Mouse (Mus musculus): ENCODE measurements around the gene Gkn1. TPM values are rescaled to one million over a fixed set of nuclear protein-coding genes. Genes with fewer than 3 reads are reported as not detected.
A peak's percentile ranks its signal among the peaks of the same experiment; 100 is the strongest.

The Gkn1 gene
- polyA plus RNA-seq (2014; fragmentation: Nextera tagmentation; extraction: Ambion mirVana): not detected in 2 replicates

GRCm38 (mm10) chr6:87350829-87351228 lies at the start of gene Gkn1:
TSS of gene Gkn1 (minus strand) at chr6:87350942.
- Histone ChIP-seq H3K27me3 (ENCODE audit: control insufficient read depth, insufficient read depth, low read length) (no peaks in the 10 kb centered on the region), H3K4me2 (ENCODE audit: low read depth, severe bottlenecking) (no peak within 1 kb of the TSS), H3K4me1 (ENCODE audit: control insufficient read depth, insufficient read depth, low read length) (no peaks in the 10 kb centered on the region), H3K36me3 (ENCODE audit: control insufficient read depth, insufficient read depth, low read length) (no peaks in the 10 kb centered on the region), H3K4me3 (ENCODE audit: low read depth, low read length) (no peak within 1 kb of the TSS), H3K9me3 (ENCODE audit: control insufficient read depth, low read length) (no peaks in the 10 kb centered on the region), H3K9ac (ENCODE audit: low read length) (no peak within 1 kb of the TSS), H3K27ac (replicated peaks; ENCODE audit: low read depth, low read length) (no peak within 1 kb of the TSS)
- 91% methylated on average over 8 of the region's 8 CpGs for WGBS
- ATAC-seq (ENCODE audit: insufficient number of reproducible peaks, low FRiP score, low TSS enrichment, low read depth) (no peak), DNase-seq (ENCODE audit: low spot score) (no peak)

GRCm38 (mm10) chr6:87399886-87400566 lies 49.3 kb upstream of the Gkn1 start:
- Histone ChIP-seq H3K9me3 (ENCODE audit: control insufficient read depth, low read length) (no peaks in the 10 kb centered on the region), H3K27me3 (ENCODE audit: control insufficient read depth, insufficient read depth, low read length) (no peaks in the 10 kb centered on the region), H3K4me1 (ENCODE audit: control insufficient read depth, insufficient read depth, low read length) (no peaks in the 10 kb centered on the region), H3K9ac (ENCODE audit: low read length) (no peak overlapping the region), H3K27ac (replicated peaks; ENCODE audit: low read depth, low read length) (no peak overlapping the region), H3K36me3 (ENCODE audit: control insufficient read depth, insufficient read depth, low read length) (no peaks in the 10 kb centered on the region), H3K4me3 (ENCODE audit: low read depth, low read length) (no peak overlapping the region), H3K4me2 (ENCODE audit: low read depth, severe bottlenecking) (no peak overlapping the region)
- no peak for ATAC-seq (ENCODE audit: insufficient number of reproducible peaks, low FRiP score, low TSS enrichment, low read depth)
- no peak for DNase-seq (ENCODE audit: low spot score)
- WGBS: 69% methylated on average over 4 of the region's 4 CpGs

DNA sequence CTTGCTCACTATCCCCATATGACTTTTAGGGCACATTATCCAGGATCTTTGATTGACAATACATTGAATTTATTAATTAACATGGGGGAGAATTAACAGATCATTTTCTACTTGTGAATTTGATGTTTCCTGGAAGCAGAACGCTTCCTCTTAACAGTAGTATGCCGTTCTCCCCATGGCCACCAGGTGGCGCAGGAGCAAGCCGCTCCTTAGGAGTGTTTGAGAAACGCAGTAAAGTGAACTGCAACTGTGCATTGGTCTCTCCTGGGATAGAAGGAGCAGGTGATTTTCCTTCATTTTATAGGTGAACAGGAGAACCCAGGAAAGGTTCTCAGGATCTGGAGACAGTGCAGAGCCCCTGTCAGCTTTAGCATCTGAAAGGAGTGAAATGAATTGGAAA lies 48.4 kb upstream of the Gkn1 start:
- H3K4me3 ChIP-seq (ENCODE audit: low read depth, low read length): no peak overlapping the region
- no peak overlapping the region for H3K4me2 ChIP-seq (ENCODE audit: low read depth, severe bottlenecking)
- no peaks in the 10 kb centered on the region for H3K36me3 ChIP-seq (ENCODE audit: control insufficient read depth, insufficient read depth, low read length)
- no peaks in the 10 kb centered on the region for H3K9me3 ChIP-seq (ENCODE audit: control insufficient read depth, low read length)
- DNase-seq (ENCODE audit: low spot score) (peak; percentile 86), ATAC-seq (ENCODE audit: insufficient number of reproducible peaks, low FRiP score, low TSS enrichment, low read depth) (no peak)
- no peak overlapping the region for H3K9ac ChIP-seq (ENCODE audit: low read length)
- no peak overlapping the region for H3K27ac ChIP-seq (replicated peaks; ENCODE audit: low read depth, low read length)
- no peaks in the 10 kb centered on the region for H3K4me1 ChIP-seq (ENCODE audit: control insufficient read depth, insufficient read depth, low read length)
- WGBS: 3% methylated on average over 5 of the region's 5 CpGs
- no peaks in the 10 kb centered on the region for H3K27me3 ChIP-seq (ENCODE audit: control insufficient read depth, insufficient read depth, low read length)

DNA sequence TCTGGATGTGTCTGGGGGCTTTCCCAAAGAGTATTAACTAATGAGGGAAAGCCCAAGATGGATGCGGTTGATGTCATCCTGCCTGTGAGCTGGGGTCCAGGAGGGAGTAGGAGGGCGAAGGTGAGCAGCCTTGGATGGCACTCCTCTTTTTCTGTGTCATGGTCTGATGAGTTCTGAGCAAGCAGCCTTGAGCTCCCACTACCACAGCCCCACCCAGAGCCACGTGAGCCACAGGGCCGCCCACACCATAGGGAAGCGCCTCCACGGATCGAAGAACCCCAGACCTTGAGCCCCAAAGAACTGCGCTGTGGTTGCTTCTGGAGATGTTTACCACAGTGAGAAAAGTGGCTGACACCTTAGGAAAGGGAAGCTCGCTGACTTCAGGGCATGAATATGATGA lies 44.0 kb upstream of the Gkn1 start:
- Histone ChIP-seq H3K9me3 (ENCODE audit: control insufficient read depth, low read length) (no peaks in the 10 kb centered on the region), H3K4me2 (ENCODE audit: low read depth, severe bottlenecking) (no peak overlapping the region), H3K9ac (ENCODE audit: low read length) (no peak overlapping the region), H3K36me3 (ENCODE audit: control insufficient read depth, insufficient read depth, low read length) (no peaks in the 10 kb centered on the region), H3K4me3 (ENCODE audit: low read depth, low read length) (no peak overlapping the region), H3K4me1 (ENCODE audit: control insufficient read depth, insufficient read depth, low read length) (no peaks in the 10 kb centered on the region), H3K27ac (replicated peaks; ENCODE audit: low read depth, low read length) (no peak overlapping the region), H3K27me3 (ENCODE audit: control insufficient read depth, insufficient read depth, low read length) (no peaks in the 10 kb centered on the region)
- 86% methylated on average over 9 of the region's 9 CpGs for WGBS
- no peak for DNase-seq (ENCODE audit: low spot score)
- no peak for ATAC-seq (ENCODE audit: insufficient number of reproducible peaks, low FRiP score, low TSS enrichment, low read depth)

GRCm38 (mm10) chr6:87393466-87394205 lies 42.9 kb upstream of the Gkn1 start:
- Histone ChIP-seq H3K9ac (ENCODE audit: low read length) (no peak overlapping the region), H3K4me1 (ENCODE audit: control insufficient read depth, insufficient read depth, low read length) (no peaks in the 10 kb centered on the region), H3K4me3 (ENCODE audit: low read depth, low read length) (no peak overlapping the region), H3K9me3 (ENCODE audit: control insufficient read depth, low read length) (no peaks in the 10 kb centered on the region), H3K36me3 (ENCODE audit: control insufficient read depth, insufficient read depth, low read length) (no peaks in the 10 kb centered on the region), H3K27ac (replicated peaks; ENCODE audit: low read depth, low read length) (no peak overlapping the region), H3K27me3 (ENCODE audit: control insufficient read depth, insufficient read depth, low read length) (no peaks in the 10 kb centered on the region), H3K4me2 (ENCODE audit: low read depth, severe bottlenecking) (no peak overlapping the region)
- no peak for ATAC-seq (ENCODE audit: insufficient number of reproducible peaks, low FRiP score, low TSS enrichment, low read depth)
- WGBS: 77% methylated on average over 8 of the region's 8 CpGs
- no peak for DNase-seq (ENCODE audit: low spot score)

GRCm38 (mm10) chr6:87389455-87389989 lies 38.8 kb upstream of the Gkn1 start:
- Histone ChIP-seq H3K9ac (ENCODE audit: low read length) (no peak overlapping the region), H3K4me3 (ENCODE audit: low read depth, low read length) (no peak overlapping the region), H3K27ac (replicated peaks; ENCODE audit: low read depth, low read length) (no peak overlapping the region), H3K4me2 (ENCODE audit: low read depth, severe bottlenecking) (no peak overlapping the region), H3K27me3 (ENCODE audit: control insufficient read depth, insufficient read depth, low read length) (no peaks in the 10 kb centered on the region), H3K9me3 (ENCODE audit: control insufficient read depth, low read length) (no peaks in the 10 kb centered on the region), H3K4me1 (ENCODE audit: control insufficient read depth, insufficient read depth, low read length) (no peaks in the 10 kb centered on the region), H3K36me3 (ENCODE audit: control insufficient read depth, insufficient read depth, low read length) (no peaks in the 10 kb centered on the region)
- DNase-seq (ENCODE audit: low spot score) (no peak), ATAC-seq (ENCODE audit: insufficient number of reproducible peaks, low FRiP score, low TSS enrichment, low read depth) (no peak)
- 45% methylated on average over 5 of the region's 5 CpGs for WGBS

- Histone ChIP-seq H3K4me3 (ENCODE audit: low read depth, low read length) (no peak within 1 kb of the TSS), H3K4me2 (ENCODE audit: low read depth, severe bottlenecking) (no peak within 1 kb of the TSS), H3K27me3 (ENCODE audit: control insufficient read depth, insufficient read depth, low read length) (no peaks in the 10 kb centered on the region), H3K4me1 (ENCODE audit: control insufficient read depth, insufficient read depth, low read length) (no peaks in the 10 kb centered on the region), H3K27ac (replicated peaks; ENCODE audit: low read depth, low read length) (no peak within 1 kb of the TSS), H3K9ac (ENCODE audit: low read length) (no peak within 1 kb of the TSS), H3K36me3 (ENCODE audit: control insufficient read depth, insufficient read depth, low read length) (no peaks in the 10 kb centered on the region), H3K9me3 (ENCODE audit: control insufficient read depth, low read length) (no peaks in the 10 kb centered on the region)
- WGBS: 87% methylated on average over 7 of the region's 7 CpGs
- ATAC-seq (ENCODE audit: insufficient number of reproducible peaks, low FRiP score, low TSS enrichment, low read depth): no peak
- no peak for DNase-seq (ENCODE audit: low spot score)
These were observed 38.1 kb upstream of the Gkn1 start, which contains the start of gene Gkn3 for GRCm38 (mm10) chr6:87388877-87389276. TSS of gene Gkn3 (minus strand) at chr6:87388935.

- no peak overlapping the region for H3K4me3 ChIP-seq (ENCODE audit: low read depth, low read length)
- no peaks in the 10 kb centered on the region for H3K9me3 ChIP-seq (ENCODE audit: control insufficient read depth, low read length)
- H3K27ac ChIP-seq (replicated peaks; ENCODE audit: low read depth, low read length): no peak overlapping the region
- no peaks in the 10 kb centered on the region for H3K4me1 ChIP-seq (ENCODE audit: control insufficient read depth, insufficient read depth, low read length)
- ATAC-seq (ENCODE audit: insufficient number of reproducible peaks, low FRiP score, low TSS enrichment, low read depth) (no peak), DNase-seq (ENCODE audit: low spot score) (no peak)
- no peak overlapping the region for H3K4me2 ChIP-seq (ENCODE audit: low read depth, severe bottlenecking)
- no peak overlapping the region for H3K9ac ChIP-seq (ENCODE audit: low read length)
- WGBS: 82% methylated on average over 10 of the region's 10 CpGs
- no peaks in the 10 kb centered on the region for H3K36me3 ChIP-seq (ENCODE audit: control insufficient read depth, insufficient read depth, low read length)
- no peaks in the 10 kb centered on the region for H3K27me3 ChIP-seq (ENCODE audit: control insufficient read depth, insufficient read depth, low read length)
These were observed 35.9 kb upstream of the Gkn1 start for GRCm38 (mm10) chr6:87386681-87387080.
